Mouse (Mus musculus): ENCODE results near the gene Cfap161. TPM values are rescaled to one million over a fixed set of nuclear protein-coding genes. Genes with fewer than 3 reads are reported as not detected.

The Cfap161 gene
- polyA plus RNA-seq, 1 experiment: not detected

DNA sequence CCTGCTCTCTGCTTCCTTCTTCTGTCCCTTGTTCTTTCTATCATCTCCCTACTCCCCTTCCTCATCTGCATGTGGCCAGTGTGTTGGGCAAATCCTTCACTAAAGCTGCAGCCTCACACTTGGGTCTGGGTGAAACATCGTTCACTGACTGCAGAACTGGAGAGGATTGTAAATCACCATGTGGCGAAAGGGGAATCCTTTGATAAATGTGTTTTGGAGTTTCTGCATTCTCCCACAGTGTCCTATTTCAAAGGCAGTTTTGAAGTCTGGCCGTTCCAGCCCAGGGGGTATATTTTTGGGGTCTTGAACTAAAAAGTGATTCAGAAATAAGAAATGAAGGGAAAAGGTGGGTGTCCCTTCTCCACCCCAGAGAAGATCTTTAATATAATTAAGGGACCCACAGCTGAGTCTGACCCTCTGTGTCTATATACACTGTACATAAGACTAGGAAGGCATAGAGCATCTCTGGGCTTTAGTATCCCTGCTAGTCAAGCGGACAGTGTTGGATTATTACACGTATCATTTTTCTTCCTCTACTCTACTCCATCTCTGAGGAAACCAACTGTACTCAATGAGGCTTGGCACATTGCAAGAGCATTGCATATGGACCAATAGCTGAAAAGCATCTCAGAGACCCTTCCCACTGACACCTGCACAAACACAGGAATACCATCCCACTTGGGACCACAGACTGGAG lies 67.6 kb downstream of the Cfap161 start:
- TF ChIP-seq GATA1 (IDR thresholded peaks at IDR 0.05; ENCODE audit: low read length): no peak
- TF ChIP-seq TAL1 (IDR thresholded peaks at IDR 0.05; ENCODE audit: low read length): no peak
- no peaks in the 10 kb centered on the region for H3K4me1 ChIP-seq (ENCODE audit: control insufficient read depth)
- H3K36me3 ChIP-seq (ENCODE audit: control insufficient read depth): no peaks in the 10 kb centered on the region
- no peaks in the 10 kb centered on the region for H3K9me3 ChIP-seq (ENCODE audit: control insufficient read depth, low read length)
- no peaks in the 10 kb centered on the region for H3K27me3 ChIP-seq (ENCODE audit: control insufficient read depth)
- H3K4me3 ChIP-seq (replicated peaks): no peak overlapping the region

DNA sequence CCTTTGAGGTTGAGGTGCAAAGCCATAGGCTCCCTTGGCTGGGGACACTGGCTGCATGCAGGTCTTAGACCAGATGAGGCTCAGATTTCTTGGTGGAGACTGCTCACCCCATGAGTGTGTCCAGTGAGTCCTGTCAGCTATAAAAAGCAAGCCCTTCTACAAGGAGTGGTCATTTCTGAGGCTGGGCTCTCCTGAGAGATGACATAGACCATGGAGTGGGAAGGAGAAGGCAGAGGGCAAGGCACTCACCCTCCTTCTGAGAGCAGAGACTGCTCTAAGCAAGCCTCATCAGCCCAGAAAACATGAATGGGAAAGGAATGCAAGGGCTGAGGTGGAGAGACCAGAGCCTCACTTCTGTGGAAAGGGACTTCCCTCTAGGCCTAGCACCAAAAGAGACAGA lies 68.9 kb downstream of the Cfap161 start:
- TF ChIP-seq TAL1 (IDR thresholded peaks at IDR 0.05; ENCODE audit: low read length): no peak
- no peak for TF ChIP-seq GATA1 (IDR thresholded peaks at IDR 0.05; ENCODE audit: low read length)
- Histone ChIP-seq H3K27me3 (ENCODE audit: control insufficient read depth) (no peaks in the 10 kb centered on the region), H3K36me3 (ENCODE audit: control insufficient read depth) (no peaks in the 10 kb centered on the region), H3K4me3 (replicated peaks) (no peak overlapping the region), H3K9me3 (ENCODE audit: control insufficient read depth, low read length) (no peaks in the 10 kb centered on the region), H3K4me1 (ENCODE audit: control insufficient read depth) (no peaks in the 10 kb centered on the region)

DNA sequence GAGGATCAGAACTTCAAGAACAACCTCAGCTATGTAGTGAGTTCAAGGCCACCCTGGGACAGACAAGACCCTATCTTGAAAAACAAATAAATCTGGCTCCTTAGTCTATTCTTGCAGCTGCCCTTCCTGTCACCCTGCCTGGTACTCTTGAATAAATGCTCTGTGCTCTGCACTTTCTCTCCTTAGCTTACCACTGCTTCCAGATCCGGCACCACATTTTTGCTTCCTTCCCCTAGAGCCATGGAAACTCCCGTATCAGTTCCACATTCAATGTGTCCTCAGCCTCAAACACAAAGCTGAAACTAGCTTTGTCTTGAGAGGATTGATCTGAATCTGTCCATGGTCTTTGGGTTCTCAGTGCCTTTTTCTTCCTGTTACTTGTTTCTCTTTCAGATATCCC lies 70.1 kb downstream of the Cfap161 start:
- Histone ChIP-seq H3K4me1 (ENCODE audit: control insufficient read depth) (no peaks in the 10 kb centered on the region), H3K4me3 (replicated peaks) (no peak overlapping the region), H3K9me3 (ENCODE audit: control insufficient read depth, low read length) (no peaks in the 10 kb centered on the region), H3K27me3 (ENCODE audit: control insufficient read depth) (no peaks in the 10 kb centered on the region), H3K36me3 (ENCODE audit: control insufficient read depth) (no peaks in the 10 kb centered on the region)
- TF ChIP-seq GATA1 (IDR thresholded peaks at IDR 0.05; ENCODE audit: low read length): no peak
- no peak for TF ChIP-seq TAL1 (IDR thresholded peaks at IDR 0.05; ENCODE audit: low read length)

Other genes starting within 250 kb of the Cfap161 start
- 0.01 TPM in 1 of 2 replicates, not detected in the other for gene Tmc3, start 210.0 kb downstream of the Cfap161 start, polyA plus RNA-seq (2012)
- 0.05 TPM in 1 of 2 replicates, not detected in the other for gene Stard5, start 162.9 kb downstream of the Cfap161 start, polyA plus RNA-seq (2012)
- 0.01 and 0.03 TPM in 2 replicates for gene Il16, start 49.2 kb downstream of the Cfap161 start, polyA plus RNA-seq (2012)
- gene Tlnrd1, start 89.4 kb upstream of the Cfap161 start, polyA plus RNA-seq (2012): 14.7 and 14.8 TPM in 2 replicates
- 0.54 and 1.1 TPM in 2 replicates for gene Mesd, start 89.6 kb upstream of the Cfap161 start, polyA plus RNA-seq (2012)

Measured in erythroblast, embryonic 14.5 days (primary cell).